Mouse (Mus musculus) A20 (cell line): ENCODE measurements at regions not wholly inside any gene's neighbourhood (a gene's known extent, or its start where the extent isn't known, plus 50 kb on each side); places are given as distances from the start of the nearest gene placed in this dataset.

Experiments used
- DNase-seq: peaks from one replicate; pipeline ENCODE4 v3.0.0-alpha.2; 2011; ENCODE audit warnings: low read depth, low spot score

DNA sequence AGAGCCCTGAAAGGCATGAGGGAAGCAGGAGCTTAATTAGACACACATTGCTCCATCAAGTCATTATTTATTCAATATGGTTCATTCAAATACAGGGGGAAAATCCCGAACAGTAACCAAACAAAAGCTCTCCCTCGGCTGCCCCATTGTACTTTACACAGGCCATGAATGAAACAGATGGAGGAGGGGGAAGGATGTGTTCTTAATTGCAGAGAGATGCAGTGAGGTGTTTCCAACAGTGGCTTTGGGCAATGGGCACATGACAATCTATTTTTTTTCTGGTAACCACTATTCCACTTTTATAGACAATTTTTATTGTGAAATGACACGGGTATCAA, 578.6 kb upstream of the Gm26657 start:
- no peak for DNase-seq

DNA sequence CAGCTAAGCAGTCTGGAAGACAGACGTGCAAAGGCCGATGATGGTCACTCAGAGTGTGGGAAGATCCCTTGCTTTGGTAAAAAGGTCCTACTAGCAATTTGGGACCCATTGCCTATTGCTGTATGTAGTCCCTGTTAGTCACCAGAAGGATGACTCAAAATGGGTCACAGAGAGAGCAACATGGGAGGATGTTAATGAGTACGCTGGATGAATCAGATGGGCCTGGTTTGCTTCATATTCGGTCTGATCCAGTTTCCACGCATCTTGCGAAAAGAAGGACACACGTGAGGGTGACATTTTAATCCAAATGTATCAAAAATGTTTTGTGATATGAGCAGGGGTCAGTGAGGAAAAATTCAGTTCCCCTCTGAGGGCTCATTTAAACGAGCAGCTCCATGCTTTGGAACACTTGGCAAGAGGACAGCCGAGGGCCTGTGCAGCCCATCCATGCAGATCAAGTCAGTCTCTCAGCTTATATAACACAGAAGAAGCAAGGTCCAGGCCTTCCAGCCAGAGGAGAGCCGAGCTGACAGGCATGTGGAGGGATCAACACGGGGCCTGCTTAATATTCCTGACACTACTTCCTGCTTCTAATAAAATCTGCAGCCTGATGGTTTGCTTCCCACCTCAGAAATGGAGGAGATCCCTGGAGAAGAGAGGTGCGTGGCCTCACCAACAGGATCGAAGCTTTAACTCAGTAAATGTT, 579.2 kb upstream of the Gm26657 start:
- no peak for DNase-seq

- DNase-seq: no peak
Observed at GRCm38 (mm10) chr4:56157521-56158065, 582.3 kb upstream of the Gm26657 start.

DNA sequence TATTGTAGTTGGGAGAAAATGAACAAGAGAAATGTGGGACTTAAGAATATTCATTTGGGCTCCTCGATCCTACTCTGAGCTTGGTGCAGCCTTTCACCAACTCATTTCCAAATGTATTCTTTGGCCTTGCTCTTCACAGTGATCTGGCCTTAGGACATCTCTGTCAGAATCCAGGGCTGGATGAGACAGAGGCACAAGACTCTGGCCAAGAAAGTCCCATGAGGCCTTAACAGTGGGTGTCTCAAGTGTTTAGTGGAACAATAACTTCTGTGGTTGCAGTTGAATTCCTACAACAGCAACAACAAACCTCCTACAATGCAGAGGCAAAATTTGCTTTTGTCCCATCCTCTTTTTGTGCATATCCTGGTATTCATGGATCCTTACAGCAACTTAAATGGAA, 589.2 kb upstream of the Gm26657 start:
- DNase-seq: no peak

GRCm38 (mm10) chr4:56143827-56144226, 596.0 kb upstream of the Gm26657 start:
- no peak for DNase-seq

- DNase-seq: no peak
Observed at GRCm38 (mm10) chr4:56136837-56137236, 603.0 kb upstream of the Gm26657 start.

GRCm38 (mm10) chr4:56134350-56134749, 602.1 kb upstream of the Klf4 start:
- no peak for DNase-seq

DNA sequence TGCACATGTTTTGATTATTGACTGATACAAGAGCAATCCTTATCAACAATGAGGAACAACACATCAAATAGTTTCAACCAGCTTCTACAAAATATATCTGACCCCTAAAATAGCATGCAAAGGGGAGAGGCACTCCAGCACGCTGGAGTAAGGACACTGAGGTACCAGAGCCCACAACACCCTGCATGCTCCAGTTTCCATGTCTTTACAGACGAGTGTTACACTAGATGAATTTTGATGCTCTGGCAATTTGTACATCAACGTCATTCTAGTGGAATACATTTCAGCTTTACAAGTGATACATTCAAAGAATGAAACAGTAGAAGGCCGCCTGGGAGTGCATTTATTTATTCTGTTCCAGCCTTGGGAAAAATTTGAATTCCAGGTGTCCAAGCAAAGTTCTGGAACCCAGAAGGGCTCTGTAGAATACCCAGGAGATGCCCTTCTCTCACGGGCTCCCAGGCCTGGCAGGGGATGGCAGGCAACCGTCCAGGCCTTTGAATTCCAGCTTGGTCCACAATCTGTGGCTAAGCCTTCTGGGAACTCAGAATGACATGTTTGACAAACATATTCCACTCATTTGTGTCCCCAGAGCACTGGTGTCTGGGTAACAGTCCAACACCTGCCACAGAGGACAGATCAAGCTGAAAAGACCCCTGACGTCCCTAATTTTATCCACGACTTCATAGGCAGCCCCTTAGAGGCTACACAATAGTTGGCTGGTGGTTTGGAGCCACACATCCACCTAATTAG, 595.6 kb upstream of the Klf4 start:
- DNase-seq: no peak

- DNase-seq: no peak
Observed at GRCm38 (mm10) chr4:56124515-56124914, 592.2 kb upstream of the Klf4 start.

- no peak for DNase-seq
Observed at GRCm38 (mm10) chr4:56122198-56122597, 589.9 kb upstream of the Klf4 start.

DNA sequence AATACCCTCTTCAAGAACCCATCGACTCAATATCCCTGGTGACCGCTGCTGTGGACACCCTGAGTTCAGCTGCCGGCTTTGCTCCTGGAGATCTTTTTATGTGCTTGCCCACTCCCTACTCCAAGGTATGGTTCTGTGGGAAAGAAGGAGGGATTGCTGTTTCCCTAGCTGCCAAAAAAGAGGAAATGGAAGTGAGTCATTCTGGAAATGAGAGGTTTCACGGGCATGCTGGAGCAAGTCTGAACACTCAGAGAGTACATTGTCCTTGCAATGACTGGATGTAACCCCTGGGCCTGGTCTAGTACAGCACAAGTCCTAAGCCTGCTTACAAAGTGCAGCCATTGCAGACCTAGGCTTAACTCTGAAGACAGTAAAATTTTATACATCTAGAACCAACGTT, 589.4 kb upstream of the Klf4 start:
- DNase-seq: no peak

- no peak for DNase-seq
Observed at GRCm38 (mm10) chr4:56120357-56120756, 588.1 kb upstream of the Klf4 start.

- DNase-seq: no peak
Observed at GRCm38 (mm10) chr4:56113701-56114196, 581.5 kb upstream of the Klf4 start.

DNA sequence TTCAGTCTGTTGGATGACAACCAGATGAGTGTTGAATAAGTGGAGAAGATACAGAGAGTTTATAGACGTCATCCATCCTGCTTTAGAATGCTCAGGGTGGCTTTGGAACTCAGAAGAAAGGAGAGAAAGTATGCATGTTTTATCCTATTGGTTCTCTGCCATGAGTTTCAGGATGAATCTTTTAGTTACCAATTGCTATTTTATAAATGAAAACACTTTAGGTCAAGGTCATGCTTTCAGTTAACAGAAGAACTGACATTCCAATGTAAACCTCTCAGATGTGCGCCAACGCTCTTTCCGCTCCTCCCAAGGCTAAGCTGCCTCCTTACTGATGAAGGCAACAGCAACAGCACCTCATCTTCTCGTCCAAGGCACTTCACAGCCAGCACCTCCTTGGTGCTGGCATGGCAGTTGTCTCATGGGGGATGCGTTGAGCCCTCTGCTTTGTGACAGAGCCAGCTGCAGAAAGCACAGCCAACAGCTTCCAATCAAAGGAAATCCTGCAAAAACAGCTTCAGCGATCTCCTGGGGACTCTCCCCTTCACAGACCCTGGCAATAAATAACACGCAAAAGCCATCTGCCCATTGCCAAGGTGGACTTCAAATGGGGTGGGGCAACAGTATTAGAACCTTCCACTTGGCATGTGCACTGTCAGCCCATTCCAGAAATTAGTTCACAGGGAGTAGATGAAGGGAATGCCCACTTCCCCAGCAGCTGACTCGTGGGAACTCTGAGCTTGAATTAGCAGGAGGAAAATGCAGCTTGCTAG, 580.9 kb upstream of the Klf4 start:
- DNase-seq: no peak

GRCm38 (mm10) chr4:56106962-56107361, 574.7 kb upstream of the Klf4 start:
- DNase-seq: no peak

DNA sequence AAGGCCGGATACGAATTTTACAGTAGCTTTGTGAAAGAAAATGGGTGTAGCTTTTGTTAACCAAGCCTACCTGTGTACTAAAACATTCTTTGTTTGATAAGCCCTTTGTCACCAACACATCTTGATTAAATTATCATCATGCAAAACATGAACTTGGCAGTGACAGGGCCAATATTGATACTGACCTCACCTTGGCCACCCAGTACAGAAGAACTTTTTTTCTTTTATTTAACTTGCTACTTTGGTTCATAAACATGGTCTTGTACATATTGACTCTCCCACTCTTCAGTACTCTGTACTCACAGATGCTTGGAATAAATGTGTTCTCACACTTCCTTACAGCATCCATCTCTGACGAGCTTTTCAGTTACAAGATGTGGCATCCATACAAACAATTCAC, 570.0 kb upstream of the Klf4 start:
- DNase-seq: no peak

DNA sequence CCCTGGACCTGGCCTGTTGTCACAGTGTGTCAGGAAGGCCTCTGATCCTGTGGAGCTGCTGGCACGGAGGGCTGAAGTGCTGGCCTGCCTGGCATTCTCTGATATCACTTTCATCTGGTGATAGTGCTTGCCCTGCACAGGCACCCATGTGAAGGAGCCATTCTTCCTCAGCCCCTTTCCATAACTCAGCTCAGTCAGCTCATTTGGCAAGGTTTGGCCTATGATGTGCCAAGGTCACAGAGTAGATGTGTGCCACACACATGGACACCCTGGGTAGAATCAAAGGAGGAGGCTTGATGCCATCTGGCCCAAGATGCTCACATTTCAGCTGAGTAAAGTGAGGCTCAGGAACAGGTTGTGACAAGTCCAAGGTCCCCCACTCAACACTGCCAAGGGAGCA, 558.5 kb upstream of the Klf4 start:
- no peak for DNase-seq

- DNase-seq: no peak
Observed at GRCm38 (mm10) chr4:56088701-56089100, 556.4 kb upstream of the Klf4 start.

DNA sequence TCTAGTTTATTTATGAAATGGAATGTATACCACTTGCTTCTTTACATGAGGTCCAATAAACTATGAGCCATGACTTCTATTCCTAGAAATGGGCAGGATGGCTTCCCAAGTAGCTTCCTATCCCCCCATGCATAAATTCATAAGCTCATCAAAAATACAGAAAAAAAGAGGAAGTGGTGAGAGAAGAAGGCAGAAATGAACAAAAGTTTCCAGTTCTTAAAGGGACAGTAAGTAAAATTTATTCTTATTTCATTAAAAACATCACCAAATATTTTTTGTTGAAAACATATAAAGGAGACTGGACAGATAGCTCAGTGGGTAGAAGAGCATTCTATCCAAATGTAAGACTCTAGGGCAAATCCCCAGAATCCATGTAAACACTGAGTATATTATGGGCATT, 554.0 kb upstream of the Klf4 start:
- DNase-seq: peak; percentile 11

DNA sequence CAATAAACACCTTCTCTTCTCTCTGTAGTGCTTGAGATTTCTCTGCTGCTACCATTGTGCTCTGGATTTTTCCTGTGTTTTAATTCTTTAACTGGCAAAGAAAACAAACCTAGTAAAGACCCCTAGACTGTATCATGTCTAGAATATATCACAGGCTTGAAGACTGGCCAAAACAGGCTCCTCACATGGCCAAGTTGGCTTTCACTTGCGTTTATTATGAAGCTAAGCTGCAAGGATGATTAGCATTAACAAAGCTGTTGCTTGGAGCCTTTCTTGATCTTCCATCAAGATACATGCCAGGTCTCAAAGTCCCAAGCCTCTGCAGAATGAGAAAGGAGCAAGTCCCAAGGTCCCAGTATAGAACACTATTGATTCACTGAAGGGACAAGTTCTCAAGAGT, 551.9 kb upstream of the Klf4 start:
- no peak for DNase-seq

GRCm38 (mm10) chr4:56082411-56082810, 550.1 kb upstream of the Klf4 start:
- no peak for DNase-seq

DNA sequence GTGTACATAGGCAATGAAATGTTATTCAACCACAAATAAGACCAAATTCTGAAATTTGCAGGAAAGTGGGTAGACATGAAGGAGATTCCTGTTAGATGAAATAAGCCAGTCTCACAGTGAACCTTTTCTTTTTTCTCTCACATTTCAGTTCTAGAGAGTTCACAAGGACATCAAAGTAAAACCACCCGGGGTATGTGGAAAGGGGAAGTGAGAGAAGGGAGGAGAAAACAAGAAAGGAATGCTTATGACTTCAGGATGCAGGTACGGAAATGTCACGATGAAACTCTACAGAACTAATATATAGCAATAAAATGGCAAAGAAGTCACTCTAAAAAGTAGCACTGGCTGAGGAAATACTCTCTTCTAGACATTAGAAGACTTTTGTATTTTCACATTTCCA, 548.7 kb upstream of the Klf4 start:
- DNase-seq: no peak
